Mouse (Mus musculus) embryonic fibroblast, embryonic 13.5 days (primary cell): ENCODE data around the gene Dlgap5.

ENCODE experiments used
- CTCF ChIP-seq: IDR thresholded peaks from 2 replicates; pipeline ENCODE4 v1.5.1; 2011; ENCODE audit warnings: mild to moderate bottlenecking, control low read depth, low read length, moderate library complexity, borderline replicate concordance; ENCODE audit not compliant: insufficient read depth
- POLR2A ChIP-seq: IDR thresholded peaks from 2 replicates; pipeline ENCODE4 v1.6.1; 2011; ENCODE audit warnings: low read depth, mild to moderate bottlenecking, control low read depth, low read length, moderate library complexity

DNA sequence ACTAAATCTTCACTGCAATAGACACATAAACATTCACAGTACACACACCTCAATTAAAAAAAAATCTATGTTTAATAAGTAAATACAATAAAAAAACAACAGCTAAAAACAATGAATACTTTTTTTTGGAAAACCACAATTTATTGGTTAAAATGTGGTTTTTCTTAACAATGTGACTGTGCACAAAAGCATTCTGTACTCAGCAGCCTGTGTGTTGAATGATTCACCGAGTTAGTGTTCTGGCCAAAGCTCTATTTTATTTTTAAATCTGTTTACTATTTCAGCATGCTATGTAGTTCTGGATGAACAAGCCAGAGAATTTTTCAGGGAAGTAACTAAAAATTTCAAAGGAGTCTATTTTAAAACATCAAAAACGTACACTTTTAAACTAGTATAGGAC is 41.7 kb downstream of the Dlgap5 start:
- TF ChIP-seq CTCF (no peak), POLR2A (no peak)
